Mouse (Mus musculus) spleen, embryonic (tissue): ENCODE measurements around the gene 2410004P03Rik.

Source experiments
- CTCF ChIA-PET: fragments of 350-600 bp; sonication (Branson Sonifier 250); formaldehyde crosslinking; loops from one replicate; lab custom pipeline; 2022; lab: Charles Lee

Gene 2410004P03Rik

GRCm38 (mm10) chr12:17011100-17011870, at the start of gene 2410004P03Rik:
Gene 2410004P03Rik, minus strand, starts transcription at chr12:17011727.
- CTCF ChIA-PET, result interaction anchor here (1.1 kb wide), 1 partner anchor 8 kb away, joined by 3 read pairs; no protein-coding TSS in a partner anchor

- CTCF ChIA-PET, result no interaction called here
Measured at GRCm38 (mm10) chr12:17061183-17061722, 49.7 kb upstream of the 2410004P03Rik start.

GRCm38 (mm10) chr12:17058490-17058889, 47.0 kb upstream of the 2410004P03Rik start:
- CTCF ChIA-PET, result no interaction called here

GRCm38 (mm10) chr12:17057110-17057509, 45.6 kb upstream of the 2410004P03Rik start:
- CTCF ChIA-PET, result no interaction called here

- CTCF ChIA-PET, result interaction anchor here (0.7 kb wide), 1 partner anchor 308 kb away, joined by 9 read pairs; no protein-coding TSS in a partner anchor
Measured at GRCm38 (mm10) chr12:17055766-17056165, 44.2 kb upstream of the 2410004P03Rik start.

GRCm38 (mm10) chr12:17054691-17055090, 43.2 kb upstream of the 2410004P03Rik start:
- CTCF ChIA-PET, result no interaction called here

- CTCF ChIA-PET, result no interaction called here
Measured at GRCm38 (mm10) chr12:17052673-17053072, 41.1 kb upstream of the 2410004P03Rik start.

GRCm38 (mm10) chr12:17051057-17051456, 39.5 kb upstream of the 2410004P03Rik start:
- CTCF ChIA-PET, result interaction anchor here (0.6 kb wide), 1 partner anchor 660 kb away, joined by 3 read pairs; no protein-coding TSS in a partner anchor

GRCm38 (mm10) chr12:17049796-17050195, 38.3 kb upstream of the 2410004P03Rik start:
- CTCF ChIA-PET, result no interaction called here

- CTCF ChIA-PET, result no interaction called here
Measured at GRCm38 (mm10) chr12:17048979-17049612, 37.6 kb upstream of the 2410004P03Rik start.

GRCm38 (mm10) chr12:17043311-17043710, 31.8 kb upstream of the 2410004P03Rik start:
- CTCF ChIA-PET, result no interaction called here

- CTCF ChIA-PET, result no interaction called here
Measured at GRCm38 (mm10) chr12:17040567-17040966, 29.0 kb upstream of the 2410004P03Rik start.

- CTCF ChIA-PET, result no interaction called here
Measured at GRCm38 (mm10) chr12:17039415-17039814, 27.9 kb upstream of the 2410004P03Rik start.

GRCm38 (mm10) chr12:17038246-17038645, 26.7 kb upstream of the 2410004P03Rik start:
- CTCF ChIA-PET, result no interaction called here

- CTCF ChIA-PET, result no interaction called here
Measured at GRCm38 (mm10) chr12:17037053-17037610, 25.6 kb upstream of the 2410004P03Rik start.

GRCm38 (mm10) chr12:17036532-17036931, 25.0 kb upstream of the 2410004P03Rik start:
- CTCF ChIA-PET, result no interaction called here

- CTCF ChIA-PET, result interaction anchor here (0.6 to 1.0 kb wide), 2 partner anchors 16 to 169 kb away, joined by 3 read pairs; no protein-coding TSS in a partner anchor
Measured at GRCm38 (mm10) chr12:17035128-17035527, 23.6 kb upstream of the 2410004P03Rik start.

- CTCF ChIA-PET, result interaction anchor here (0.6 to 1.0 kb wide), 3 partner anchors 15 to 366 kb away, joined by 3 read pairs; no protein-coding TSS in a partner anchor
Measured at GRCm38 (mm10) chr12:17034671-17035070, 23.1 kb upstream of the 2410004P03Rik start.

- CTCF ChIA-PET, result no interaction called here
Measured at GRCm38 (mm10) chr12:17033464-17033841, 21.9 kb upstream of the 2410004P03Rik start.

GRCm38 (mm10) chr12:17032694-17033463, 21.4 kb upstream of the 2410004P03Rik start:
- CTCF ChIA-PET, result no interaction called here

- CTCF ChIA-PET, result no interaction called here
Measured at GRCm38 (mm10) chr12:17024554-17025110, 13.1 kb upstream of the 2410004P03Rik start.
